Mouse (Mus musculus): Measurements from ENCODE around the gene Parp3. TPM values are rescaled to one million over a fixed set of nuclear protein-coding genes. Genes with fewer than 3 reads are reported as not detected.

Parp3 gene
- polyA plus RNA-seq, 1 experiment from 2014 or later = 6.4 TPM

DNA sequence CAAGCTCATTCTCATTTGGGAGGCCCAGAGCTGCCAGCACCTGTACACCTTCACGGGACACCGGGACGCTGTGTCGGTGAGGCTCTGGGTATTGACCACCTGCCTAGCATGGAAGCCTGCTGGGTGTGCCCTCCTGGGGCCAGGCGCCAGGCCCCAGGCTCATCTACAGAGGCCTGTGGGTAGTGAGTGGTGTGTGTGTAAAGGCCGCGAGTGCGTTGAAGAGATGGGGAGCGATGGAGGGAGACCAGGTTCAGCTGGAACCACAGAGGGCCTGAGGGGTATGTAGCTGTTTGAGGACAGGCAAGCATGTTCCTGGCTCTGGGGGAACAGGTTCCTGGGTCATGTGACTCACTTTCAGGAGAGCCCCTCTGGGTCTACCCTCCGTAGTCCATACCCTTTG, 6.4 kb upstream of the Parp3 start:
- Histone ChIP-seq H3K4me3 (replicated peaks; ENCODE audit: low read depth, low read length) (no peak overlapping the region), H3K27me3 (ENCODE audit: insufficient read depth, low read length) (no peaks in the 10 kb centered on the region), H3K4me2 (ENCODE audit: low read length) (no peak overlapping the region), H3K36me3 (ENCODE audit: insufficient read depth, low read length) (peaks cover 34% of the 10 kb centered on the region; the same call in 1 of the 2 replicates), H3K4me1 (replicated peaks; ENCODE audit: insufficient read depth, low read length) (no peaks in the 10 kb centered on the region), H3K9me3 (replicated peaks; ENCODE audit: low read length) (no peaks in the 10 kb centered on the region), H3K27ac (no peak overlapping the region), H3K9ac (ENCODE audit: low read depth, low read length) (no peak overlapping the region)
- 97% methylated on average over 10 of the region's 10 CpGs for WGBS
- ATAC-seq (replicated peaks; ENCODE audit: low FRiP score, low read depth) (no peak), DNase-seq (ENCODE audit: low spot score) (no peak)
- no peak for TF ChIP-seq CTCF (IDR thresholded peaks at IDR 0.05; ENCODE audit: low read depth)

DNA sequence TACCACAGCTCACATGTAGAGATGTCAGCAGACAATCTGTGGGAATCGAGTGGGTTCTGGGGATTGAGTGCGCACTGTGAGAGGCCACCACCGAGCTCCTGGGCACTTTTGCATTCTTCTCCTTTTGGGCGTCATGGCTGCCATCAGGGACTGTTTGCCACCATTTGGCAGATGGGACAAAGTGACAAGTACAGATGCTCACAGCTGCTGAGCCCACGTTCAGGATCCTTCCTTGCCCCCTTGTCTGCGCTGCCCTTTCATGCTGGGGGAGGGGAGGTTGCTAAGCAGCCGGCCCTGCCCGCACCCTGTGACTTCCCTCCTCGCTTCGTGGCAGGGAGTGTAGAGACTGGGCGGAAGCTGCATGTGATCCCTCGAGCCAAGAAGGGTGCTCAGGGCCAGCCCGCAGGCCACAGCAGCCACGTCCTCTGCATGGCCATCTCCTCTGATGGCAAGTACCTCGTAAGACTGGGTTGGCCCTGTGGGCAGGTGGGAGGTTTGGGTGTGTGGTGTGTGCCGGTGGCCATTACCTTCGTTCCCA, 5.9 kb upstream of the Parp3 start:
- Histone ChIP-seq H3K36me3 (ENCODE audit: insufficient read depth, low read length) (peaks cover 34% of the 10 kb centered on the region; the same call in 1 of the 2 replicates), H3K4me2 (ENCODE audit: low read length) (no peak overlapping the region), H3K9ac (ENCODE audit: low read depth, low read length) (no peak overlapping the region), H3K4me3 (replicated peaks; ENCODE audit: low read depth, low read length) (no peak overlapping the region), H3K27ac (no peak overlapping the region), H3K27me3 (ENCODE audit: insufficient read depth, low read length) (no peaks in the 10 kb centered on the region), H3K9me3 (replicated peaks; ENCODE audit: low read length) (no peaks in the 10 kb centered on the region), H3K4me1 (replicated peaks; ENCODE audit: insufficient read depth, low read length) (no peaks in the 10 kb centered on the region; the same call in 1 of the 2 replicates)
- TF ChIP-seq CTCF (IDR thresholded peaks at IDR 0.05; ENCODE audit: low read depth) = no peak
- no peak for DNase-seq (ENCODE audit: low spot score)
- WGBS = 84% methylated on average over 17 of the region's 17 CpGs
- ATAC-seq (replicated peaks; ENCODE audit: low FRiP score, low read depth) = no peak

DNA sequence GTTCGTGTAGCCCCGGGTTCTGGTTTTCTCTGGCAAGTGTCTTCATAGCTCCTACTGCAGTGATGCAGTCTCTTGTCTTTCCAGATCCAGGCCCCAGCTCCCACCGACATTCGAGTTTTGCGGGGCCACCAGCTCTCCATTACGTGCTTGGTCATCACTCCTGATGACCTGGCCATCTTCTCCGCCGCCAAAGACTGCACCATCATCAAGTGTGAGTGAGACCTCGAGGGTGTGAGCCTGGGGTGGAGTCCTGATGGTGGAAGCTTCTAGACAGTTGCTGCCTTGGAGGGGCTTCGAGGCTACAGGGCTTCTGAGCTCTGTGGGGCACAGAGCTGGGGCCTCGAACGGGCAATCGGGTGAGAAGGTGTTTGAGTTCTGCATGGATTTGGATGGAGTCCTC, 4.9 kb upstream of the Parp3 start:
- DNase-seq (ENCODE audit: low spot score) = no peak
- Histone ChIP-seq H3K27me3 (ENCODE audit: insufficient read depth, low read length) (no peaks in the 10 kb centered on the region), H3K4me2 (ENCODE audit: low read length) (no peak overlapping the region), H3K36me3 (ENCODE audit: insufficient read depth, low read length) (peaks cover 34% of the 10 kb centered on the region; the same call in 1 of the 2 replicates), H3K9ac (ENCODE audit: low read depth, low read length) (no peak overlapping the region), H3K4me1 (replicated peaks; ENCODE audit: insufficient read depth, low read length) (no peaks in the 10 kb centered on the region; the same call in 1 of the 2 replicates), H3K4me3 (replicated peaks; ENCODE audit: low read depth, low read length) (no peak overlapping the region), H3K27ac (no peak overlapping the region), H3K9me3 (replicated peaks; ENCODE audit: low read length) (no peaks in the 10 kb centered on the region)
- no peak for TF ChIP-seq CTCF (IDR thresholded peaks at IDR 0.05; ENCODE audit: low read depth)
- no peak for ATAC-seq (replicated peaks; ENCODE audit: low FRiP score, low read depth)
- WGBS = 93% methylated on average over 13 of the region's 13 CpGs

DNA sequence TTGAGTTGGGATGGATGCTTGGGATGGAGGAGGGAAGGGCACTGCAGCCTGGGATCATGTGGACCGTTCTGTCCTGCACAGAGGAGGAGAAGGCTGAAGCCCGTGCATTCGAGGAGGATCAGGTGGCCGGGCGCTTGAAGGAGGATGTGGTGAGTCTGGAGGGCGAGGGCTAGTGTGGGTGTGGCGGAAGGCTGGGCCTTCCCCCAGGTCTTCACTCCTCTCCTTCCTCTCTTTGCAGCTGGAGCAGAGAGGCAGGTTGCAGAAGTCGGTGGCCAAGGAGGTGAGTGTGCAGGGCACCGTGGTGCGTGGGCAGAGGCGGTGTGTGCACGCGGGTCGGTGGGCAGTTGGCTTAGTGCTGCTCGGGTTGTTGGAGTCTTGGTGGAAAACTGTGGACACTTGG, 4.3 kb upstream of the Parp3 start:
- no peak overlapping the region for H3K9ac ChIP-seq (ENCODE audit: low read depth, low read length)
- DNase-seq (ENCODE audit: low spot score) (no peak), ATAC-seq (replicated peaks; ENCODE audit: low FRiP score, low read depth) (no peak)
- no peaks in the 10 kb centered on the region; the same call in 1 of the 2 replicates for H3K4me1 ChIP-seq (replicated peaks; ENCODE audit: insufficient read depth, low read length)
- H3K4me3 ChIP-seq (replicated peaks; ENCODE audit: low read depth, low read length) = no peak overlapping the region
- no peaks in the 10 kb centered on the region for H3K9me3 ChIP-seq (replicated peaks; ENCODE audit: low read length)
- no peak overlapping the region for H3K4me2 ChIP-seq (ENCODE audit: low read length)
- TF ChIP-seq CTCF (IDR thresholded peaks at IDR 0.05; ENCODE audit: low read depth) = no peak
- H3K27me3 ChIP-seq (ENCODE audit: insufficient read depth, low read length) = no peaks in the 10 kb centered on the region
- peaks cover 34% of the 10 kb centered on the region; the same call in 1 of the 2 replicates for H3K36me3 ChIP-seq (ENCODE audit: insufficient read depth, low read length)
- no peak overlapping the region for H3K27ac ChIP-seq
- 78% methylated on average over 15 of the region's 15 CpGs for WGBS

DNA sequence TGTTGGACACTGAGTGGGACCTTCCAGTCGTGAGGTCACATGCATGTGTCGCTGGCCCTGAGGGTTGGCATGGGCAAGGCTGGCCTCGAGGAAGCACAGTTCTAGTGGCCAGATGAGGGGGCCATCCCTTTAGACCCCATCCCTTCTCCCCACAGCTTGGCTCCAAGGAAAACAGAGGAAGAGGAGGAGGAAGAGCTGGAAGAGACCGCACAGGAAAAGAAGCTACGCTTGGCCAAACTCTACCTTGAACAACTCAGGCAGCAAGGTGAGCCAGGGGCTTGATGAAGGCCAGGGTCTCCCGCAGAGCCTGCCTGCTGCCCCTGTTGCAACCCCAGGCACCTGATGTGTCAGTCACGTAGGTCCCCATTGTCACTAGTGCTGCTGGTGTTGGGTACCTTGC, 3.8 kb upstream of the Parp3 start:
- no peak for DNase-seq (ENCODE audit: low spot score)
- 96% methylated on average over 7 of the region's 7 CpGs for WGBS
- Histone ChIP-seq H3K27ac (no peak overlapping the region), H3K4me1 (replicated peaks; ENCODE audit: insufficient read depth, low read length) (no peaks in the 10 kb centered on the region; the same call in 1 of the 2 replicates), H3K36me3 (ENCODE audit: insufficient read depth, low read length) (peaks cover 34% of the 10 kb centered on the region; the same call in 1 of the 2 replicates), H3K9me3 (replicated peaks; ENCODE audit: low read length) (no peaks in the 10 kb centered on the region), H3K9ac (ENCODE audit: low read depth, low read length) (no peak overlapping the region), H3K4me2 (ENCODE audit: low read length) (no peak overlapping the region), H3K27me3 (ENCODE audit: insufficient read depth, low read length) (no peaks in the 10 kb centered on the region), H3K4me3 (replicated peaks; ENCODE audit: low read depth, low read length) (no peak overlapping the region)
- ATAC-seq (replicated peaks; ENCODE audit: low FRiP score, low read depth) = no peak
- TF ChIP-seq CTCF (IDR thresholded peaks at IDR 0.05; ENCODE audit: low read depth) = no peak

DNA sequence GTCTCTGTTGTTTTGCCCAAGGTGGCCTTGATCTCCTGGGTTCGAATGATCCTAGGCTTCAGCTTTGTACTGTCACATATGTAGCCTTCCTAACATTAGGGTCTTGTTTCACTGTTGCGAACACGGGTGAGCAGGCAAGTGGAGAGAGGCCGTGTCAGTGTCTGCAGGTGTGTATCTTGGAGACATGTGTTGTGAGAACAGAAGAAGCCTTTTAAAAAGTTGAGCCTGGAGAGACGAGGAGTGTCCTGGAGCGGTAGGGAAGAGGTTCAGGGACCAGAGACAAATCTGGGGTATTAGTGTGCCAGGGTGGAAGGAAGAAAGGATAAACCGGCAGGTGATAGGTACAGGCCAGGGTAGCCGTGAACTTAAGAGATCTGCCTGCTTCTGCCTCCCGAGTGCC, 1.4 kb upstream of the Parp3 start:
- peaks cover 15% of the 10 kb centered on the region; the same call in 1 of the 2 replicates for H3K36me3 ChIP-seq (ENCODE audit: insufficient read depth, low read length)
- peaks cover 12% of the 10 kb centered on the region for H3K4me1 ChIP-seq (replicated peaks; ENCODE audit: insufficient read depth, low read length)
- no peak for ATAC-seq (replicated peaks; ENCODE audit: low FRiP score, low read depth)
- no peaks in the 10 kb centered on the region for H3K9me3 ChIP-seq (replicated peaks; ENCODE audit: low read length)
- H3K4me2 ChIP-seq (ENCODE audit: low read length) = peak overlapping the region; percentile 75
- TF ChIP-seq CTCF (IDR thresholded peaks at IDR 0.05; ENCODE audit: low read depth) = no peak
- H3K27ac ChIP-seq = no peak overlapping the region
- peak overlapping the region; percentile 61 for H3K4me3 ChIP-seq (replicated peaks; ENCODE audit: low read depth, low read length)
- H3K27me3 ChIP-seq (ENCODE audit: insufficient read depth, low read length) = no peaks in the 10 kb centered on the region
- WGBS = 74% methylated on average over 9 of the region's 9 CpGs
- DNase-seq (ENCODE audit: low spot score) = no peak
- H3K9ac ChIP-seq (ENCODE audit: low read depth, low read length) = peak overlapping the region; percentile 67; the same call in 1 of the 2 replicates

DNA sequence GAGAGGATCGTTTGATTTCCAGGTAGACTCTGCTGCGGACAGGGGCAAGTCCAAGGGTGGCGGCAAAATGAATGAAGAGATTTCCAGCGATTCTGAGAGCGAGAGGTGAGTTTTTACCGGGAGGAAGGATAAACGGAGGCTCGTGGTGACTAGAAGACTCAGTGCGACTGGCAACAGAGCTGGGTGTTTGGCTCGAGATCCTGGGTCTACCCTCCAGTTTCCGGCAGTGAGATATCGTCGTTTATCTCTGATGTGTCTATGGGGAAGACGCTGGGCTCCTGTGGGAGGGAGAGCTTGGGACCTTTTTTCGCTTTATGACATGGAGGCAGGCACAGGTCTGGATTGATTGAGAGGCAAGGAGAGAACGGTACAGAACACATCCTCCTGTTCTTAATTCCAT, 900 bp upstream of the Parp3 start:
- no peak overlapping the region for H3K27ac ChIP-seq
- H3K27me3 ChIP-seq (ENCODE audit: insufficient read depth, low read length) = no peaks in the 10 kb centered on the region
- ATAC-seq (replicated peaks; ENCODE audit: low FRiP score, low read depth) (no peak), DNase-seq (ENCODE audit: low spot score) (no peak)
- peaks cover 12% of the 10 kb centered on the region for H3K4me1 ChIP-seq (replicated peaks; ENCODE audit: insufficient read depth, low read length)
- H3K9me3 ChIP-seq (replicated peaks; ENCODE audit: low read length) = no peaks in the 10 kb centered on the region
- peak overlapping the region; percentile 67 for H3K9ac ChIP-seq (ENCODE audit: low read depth, low read length)
- H3K4me3 ChIP-seq (replicated peaks; ENCODE audit: low read depth, low read length) = peak overlapping the region; percentile 61
- no peak for TF ChIP-seq CTCF (IDR thresholded peaks at IDR 0.05; ENCODE audit: low read depth)
- H3K4me2 ChIP-seq (ENCODE audit: low read length) = peak overlapping the region; percentile 75
- H3K36me3 ChIP-seq (ENCODE audit: insufficient read depth, low read length) = peaks cover 10% of the 10 kb centered on the region; the same call in 1 of the 2 replicates
- WGBS = 2% methylated on average over 16 of the region's 16 CpGs
